Mouse (Mus musculus) mouse embryonic stem cell (cell line): ENCODE results near the gene Bri3.

Experiments used
- in situ Hi-C, 2 experiments: fragments of 300-500 bp; cut with MboI; formaldehyde crosslinking; loops; 1 replicate in 1 of 2; 3 replicates in 1 of 2; pipeline ENCODE4 v1.14.3; 2019 to 2020; ENCODE audit warnings: low sequenced_read_pairs in 2 of 2, low pct_unique_long_range_greater_than_20kb in 1 of 2, mixed read lengths in 1 of 2; ENCODE audit not compliant: unreplicated experiment in 1 of 2

The Bri3 gene

DNA sequence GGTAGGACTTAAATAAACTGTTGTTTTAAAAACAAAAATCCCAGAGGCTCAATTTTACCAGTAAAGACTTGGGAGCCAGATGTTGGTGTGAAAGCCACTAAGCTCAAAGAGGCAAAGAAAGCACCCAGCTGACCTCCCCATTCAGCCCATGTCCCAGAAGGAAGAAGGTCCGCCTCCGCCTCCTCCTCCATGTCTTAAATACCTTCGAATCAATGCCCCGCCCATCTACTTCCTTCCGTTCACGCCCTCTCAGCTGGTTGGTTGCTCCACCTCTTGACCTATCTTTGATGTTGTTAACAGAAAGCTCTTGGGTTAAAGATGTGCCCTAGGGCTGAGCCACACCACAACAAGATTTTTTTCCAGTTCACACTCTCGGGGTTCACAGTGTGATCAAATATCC lies 14.0 kb upstream of the Bri3 start:
- in situ Hi-C loops = loop anchor here in 1 of 2 experiments (10.0 to 25.0 kb wide), 2 partner anchors 155 to 507 kb away; no protein-coding TSS in a partner anchor

DNA sequence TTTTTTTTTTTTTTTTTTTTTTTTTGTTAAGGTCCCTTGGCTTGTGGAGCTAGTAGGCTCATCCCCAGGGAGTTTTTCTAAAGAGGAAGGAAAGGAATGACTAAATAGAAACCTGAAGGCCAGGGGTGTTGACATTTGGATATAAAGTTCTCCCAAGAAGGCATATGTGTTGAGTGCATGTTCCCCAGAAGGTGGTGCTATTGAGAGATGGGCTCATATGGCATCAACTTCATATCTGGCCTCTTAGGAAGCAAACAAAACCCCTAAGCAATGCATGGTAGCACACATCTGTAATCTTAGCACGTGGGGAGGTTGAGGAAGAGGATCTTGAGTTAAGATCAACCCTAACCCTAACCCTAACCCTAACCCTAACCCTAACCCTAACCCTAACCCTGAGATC lies 12.8 kb upstream of the Bri3 start:
- in situ Hi-C loops = loop anchor here in 1 of 2 experiments (10.0 to 25.0 kb wide), 2 partner anchors 153 to 506 kb away; no protein-coding TSS in a partner anchor

DNA sequence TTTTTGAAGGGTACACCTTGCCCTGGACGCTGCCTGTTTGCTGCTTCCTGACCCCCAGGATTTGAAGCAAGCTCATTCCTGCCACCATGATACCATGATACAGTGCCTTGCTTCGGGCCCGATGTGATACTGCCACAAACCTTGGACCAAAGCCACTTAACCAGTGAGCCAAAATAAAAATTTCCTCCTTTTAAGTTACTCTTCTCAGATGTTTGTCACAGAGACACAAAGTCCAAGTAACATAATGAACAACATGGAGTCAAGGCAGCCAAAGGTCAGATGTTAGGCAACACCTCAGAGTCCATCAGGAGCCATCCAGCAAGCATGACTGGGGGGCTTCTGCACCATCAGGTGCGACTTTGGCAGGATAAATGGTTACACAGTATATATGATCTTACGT lies 11.7 kb upstream of the Bri3 start:
- in situ Hi-C loops = loop anchor here in 1 of 2 experiments (10.0 to 25.0 kb wide), 2 partner anchors 152 to 505 kb away; no protein-coding TSS in a partner anchor

DNA sequence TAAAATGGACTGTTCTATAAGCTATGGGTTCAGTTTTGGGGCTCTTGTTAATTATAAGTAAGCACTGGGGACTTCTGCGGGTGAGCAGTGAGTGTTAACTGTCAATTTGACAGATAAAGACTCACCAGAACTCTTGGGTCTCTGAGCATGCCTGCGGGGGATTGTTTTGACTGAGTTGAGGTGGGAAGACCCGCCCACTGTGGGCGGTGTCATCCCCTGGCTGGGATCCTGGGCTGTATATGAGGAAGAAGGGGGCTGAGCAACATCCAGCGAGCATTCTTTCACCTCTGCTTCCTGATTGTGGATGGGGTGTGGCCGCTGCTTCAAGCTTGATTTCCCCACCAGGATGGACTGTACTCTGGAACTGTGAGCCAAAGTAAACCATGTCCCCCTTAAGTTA lies 10.0 kb upstream of the Bri3 start:
- in situ Hi-C loops = loop anchor here in 1 of 2 experiments (10.0 to 25.0 kb wide), 2 partner anchors 151 to 503 kb away; no protein-coding TSS in a partner anchor

DNA sequence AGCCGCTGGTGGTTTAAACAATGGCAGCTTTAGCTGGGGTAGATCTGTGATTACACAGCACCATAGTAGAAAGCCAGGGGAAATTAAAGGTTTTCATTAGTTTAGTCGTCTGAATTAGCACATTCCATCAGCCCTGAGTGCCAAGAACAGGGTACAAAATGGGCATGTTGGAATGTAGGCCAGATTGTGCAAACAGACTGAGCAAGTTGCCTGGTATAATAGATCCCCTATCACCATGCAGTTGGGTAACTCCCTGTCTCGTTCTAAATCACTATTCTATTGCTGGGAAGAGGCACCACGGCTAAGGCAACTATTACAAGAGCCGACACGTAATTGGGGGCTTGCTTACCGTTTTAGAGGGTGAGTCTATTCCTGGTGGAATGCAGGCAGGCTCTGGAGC lies 9.5 kb upstream of the Bri3 start:
- in situ Hi-C loops = loop anchor here in 1 of 2 experiments (10.0 to 25.0 kb wide), 2 partner anchors 150 to 503 kb away; no protein-coding TSS in a partner anchor

DNA sequence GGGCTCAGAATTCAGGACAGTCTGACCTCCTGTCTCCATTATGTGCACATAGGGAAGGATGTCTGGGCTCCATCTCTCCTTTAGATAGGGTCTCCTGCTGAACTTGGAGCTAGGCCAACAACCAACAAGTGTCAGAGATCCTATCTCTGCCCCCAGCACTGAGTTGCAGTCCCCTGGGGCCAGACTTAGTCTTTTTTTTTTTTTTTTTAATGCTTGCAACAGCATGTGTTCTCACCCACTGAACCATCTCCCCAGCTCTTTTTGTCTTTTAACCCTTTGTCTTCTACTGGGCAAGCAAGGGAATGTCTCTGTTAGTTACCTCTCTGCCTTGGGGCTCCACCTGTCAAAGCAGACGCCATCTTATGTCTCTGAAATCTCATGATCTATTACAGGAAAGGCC lies 5.3 kb upstream of the Bri3 start:
- in situ Hi-C loops = loop anchor here in 1 of 2 experiments (10.0 to 25.0 kb wide), 2 partner anchors 146 to 498 kb away; no protein-coding TSS in a partner anchor

DNA sequence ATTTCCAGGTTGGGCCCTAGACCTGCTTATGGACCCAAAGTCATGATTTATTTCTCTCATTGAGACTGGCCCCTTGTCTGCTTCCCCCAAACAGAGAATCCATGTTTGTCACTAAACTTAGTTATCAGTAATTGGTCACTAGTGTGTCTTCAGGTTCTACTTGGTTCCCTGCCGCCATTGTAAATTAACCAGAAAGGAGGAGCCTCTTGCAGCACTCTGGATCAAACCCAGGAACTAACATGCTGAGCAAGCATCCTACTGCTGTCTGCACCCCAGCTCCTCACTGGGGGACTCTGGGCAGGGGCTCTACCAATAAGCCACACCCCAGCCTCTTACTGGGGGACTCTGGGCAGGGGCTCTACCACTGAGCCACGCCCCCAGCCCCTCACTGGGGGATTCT lies 1.4 kb downstream of the Bri3 start:
- in situ Hi-C loops = loop anchor here in 1 of 2 experiments (25.0 kb wide), 1 partner anchor 492 kb away; no protein-coding TSS in a partner anchor

DNA sequence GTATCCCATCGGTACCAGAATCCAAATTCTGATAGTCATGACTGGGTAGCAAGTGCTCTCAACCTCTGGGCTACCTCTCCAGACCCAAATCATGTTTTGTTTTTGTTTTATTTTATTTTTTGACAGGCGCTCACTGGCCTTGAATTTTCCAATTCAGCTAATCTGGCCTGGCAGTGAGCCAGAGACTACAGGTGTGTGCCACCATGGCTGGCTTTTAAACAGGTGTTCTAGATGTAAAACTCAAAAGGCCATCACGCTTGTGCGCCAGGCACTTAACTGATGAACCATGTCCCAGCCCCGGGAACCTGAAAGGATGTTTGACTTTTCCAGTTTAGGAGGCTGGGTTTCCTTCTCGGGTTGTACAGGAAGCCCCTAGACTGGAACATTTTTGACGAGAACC lies 2.4 kb downstream of the Bri3 start:
- in situ Hi-C loops = loop anchor here in 1 of 2 experiments (25.0 kb wide), 1 partner anchor 491 kb away; no protein-coding TSS in a partner anchor

DNA sequence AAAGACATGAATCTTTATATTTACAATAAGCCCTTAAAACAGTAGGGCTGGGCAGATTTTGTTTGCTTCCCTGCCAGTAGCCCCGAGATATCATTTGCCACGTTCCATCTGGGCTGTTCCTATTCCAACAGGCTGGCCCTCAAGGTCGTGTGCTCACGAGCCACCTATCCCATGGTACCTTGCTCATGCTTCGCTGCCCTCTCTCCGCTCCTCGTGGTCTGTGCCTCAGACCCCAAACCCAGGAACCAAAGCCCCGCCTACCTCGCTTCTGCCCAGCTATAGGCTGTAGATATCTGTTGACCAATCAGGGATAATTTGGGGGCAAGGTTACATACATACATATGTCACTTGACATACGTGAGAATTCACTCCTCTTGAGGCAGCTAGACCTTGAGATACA lies 3.1 kb downstream of the Bri3 start:
- in situ Hi-C loops = loop anchor here in 1 of 2 experiments (25.0 kb wide), 1 partner anchor 490 kb away; no protein-coding TSS in a partner anchor

DNA sequence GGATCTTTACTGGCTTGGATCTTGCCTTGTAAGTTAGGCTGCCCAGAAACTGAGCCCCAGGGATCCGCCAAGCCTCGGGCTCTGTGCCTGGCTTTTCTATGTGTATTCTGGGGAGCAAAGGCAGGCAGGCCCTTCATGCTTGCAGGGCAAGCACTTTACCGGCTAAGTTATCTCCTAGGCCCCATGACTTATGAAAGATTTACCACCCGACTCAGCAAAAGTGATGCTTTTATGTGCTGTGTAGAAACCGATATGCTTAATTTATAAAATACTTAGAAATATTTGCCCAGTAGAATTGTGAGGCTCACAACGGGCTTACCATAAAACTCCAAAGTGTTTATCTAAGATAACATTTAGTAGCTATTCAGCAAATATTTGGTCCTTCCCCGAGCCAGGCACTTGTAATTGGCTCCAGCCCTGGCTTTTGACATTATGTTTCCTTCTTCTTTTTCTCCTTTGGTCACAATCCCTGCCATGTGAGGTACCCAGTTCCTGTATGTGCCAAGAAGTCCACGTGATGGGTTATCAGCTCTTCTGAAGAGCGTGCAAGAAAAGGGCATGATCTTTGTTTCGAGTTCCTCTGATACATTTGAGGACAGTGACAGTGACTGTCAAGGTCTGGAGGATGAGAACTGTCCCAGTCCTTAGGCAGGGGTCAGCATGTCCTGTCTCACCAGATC lies 3.8 kb downstream of the Bri3 start:
- in situ Hi-C loops = loop anchor here in 1 of 2 experiments (25.0 kb wide), 1 partner anchor 489 kb away; no protein-coding TSS in a partner anchor

DNA sequence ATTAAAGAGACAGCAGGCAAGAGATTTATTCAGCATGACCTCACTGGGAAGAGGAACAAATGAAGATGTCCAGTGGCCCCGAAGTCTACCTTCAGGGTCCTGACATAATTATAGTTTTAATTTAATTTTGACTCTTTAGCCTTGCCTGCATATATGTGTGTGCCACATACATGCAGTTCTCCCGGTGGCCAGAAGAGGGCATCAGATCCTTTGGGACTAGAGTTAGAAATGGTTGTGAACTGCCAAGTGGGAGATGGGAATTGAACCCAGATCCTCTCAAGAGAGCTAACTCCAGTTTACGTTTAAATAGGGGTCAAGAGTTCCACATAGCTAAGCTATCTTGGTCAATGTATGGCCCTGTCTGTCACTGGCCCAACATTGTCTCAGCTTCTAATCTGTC lies 5.6 kb downstream of the Bri3 start:
- in situ Hi-C loops = loop anchor here in 1 of 2 experiments (25.0 kb wide), 1 partner anchor 487 kb away; no protein-coding TSS in a partner anchor

DNA sequence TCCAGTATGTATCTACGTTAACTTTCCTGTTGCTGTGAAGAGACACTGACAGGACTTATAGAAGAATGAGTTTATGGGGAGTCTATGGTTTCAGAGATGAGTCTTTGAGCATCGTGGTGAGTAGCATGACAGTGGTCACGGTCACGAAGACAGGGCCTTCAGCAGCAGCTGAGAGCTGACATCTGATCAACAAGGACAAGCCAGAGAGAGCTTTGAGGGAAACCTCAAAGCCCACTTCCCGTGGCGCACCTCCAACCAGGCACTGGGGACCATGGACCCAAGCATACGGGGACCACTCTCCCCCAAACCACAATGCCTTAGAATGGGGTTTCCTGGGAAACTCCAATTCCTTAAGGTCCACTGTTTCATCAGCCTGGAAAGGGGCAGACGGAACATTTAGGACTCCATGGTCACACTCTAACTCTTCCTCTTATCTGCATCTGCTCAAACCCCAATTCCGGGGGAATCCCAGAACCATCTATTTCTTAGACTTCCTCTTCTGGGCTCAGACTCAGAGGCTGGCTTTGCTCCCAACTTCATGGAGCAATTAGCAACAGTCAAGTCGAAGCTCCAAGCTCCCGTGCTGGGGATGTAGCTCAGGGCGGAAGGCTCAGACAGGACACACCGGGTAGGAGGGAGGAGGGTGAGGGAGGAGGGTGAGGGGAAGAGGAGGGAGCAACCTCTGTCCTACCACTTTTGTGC lies 7.8 kb downstream of the Bri3 start:
- in situ Hi-C loops = no loop called here

DNA sequence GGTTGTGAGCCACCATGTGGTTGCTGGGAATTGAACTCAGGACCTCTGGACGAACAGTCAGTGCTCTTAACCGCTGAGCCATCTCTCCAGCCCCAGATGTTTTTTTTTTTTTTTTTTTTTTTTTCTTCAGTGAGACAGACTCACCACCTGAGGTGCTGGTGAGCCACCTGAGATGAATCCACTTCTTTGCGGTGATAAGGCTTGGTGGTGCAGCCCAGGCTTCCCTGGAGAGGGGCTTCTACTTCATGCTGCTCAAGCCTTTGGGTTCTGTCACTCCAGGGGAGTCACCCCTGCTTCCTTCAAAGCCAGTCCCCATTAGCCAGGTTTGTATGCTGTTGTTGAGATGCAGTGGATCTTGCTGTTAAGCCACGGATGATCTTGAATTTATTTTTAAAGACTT lies 9.0 kb downstream of the Bri3 start:
- in situ Hi-C loops = no loop called here

DNA sequence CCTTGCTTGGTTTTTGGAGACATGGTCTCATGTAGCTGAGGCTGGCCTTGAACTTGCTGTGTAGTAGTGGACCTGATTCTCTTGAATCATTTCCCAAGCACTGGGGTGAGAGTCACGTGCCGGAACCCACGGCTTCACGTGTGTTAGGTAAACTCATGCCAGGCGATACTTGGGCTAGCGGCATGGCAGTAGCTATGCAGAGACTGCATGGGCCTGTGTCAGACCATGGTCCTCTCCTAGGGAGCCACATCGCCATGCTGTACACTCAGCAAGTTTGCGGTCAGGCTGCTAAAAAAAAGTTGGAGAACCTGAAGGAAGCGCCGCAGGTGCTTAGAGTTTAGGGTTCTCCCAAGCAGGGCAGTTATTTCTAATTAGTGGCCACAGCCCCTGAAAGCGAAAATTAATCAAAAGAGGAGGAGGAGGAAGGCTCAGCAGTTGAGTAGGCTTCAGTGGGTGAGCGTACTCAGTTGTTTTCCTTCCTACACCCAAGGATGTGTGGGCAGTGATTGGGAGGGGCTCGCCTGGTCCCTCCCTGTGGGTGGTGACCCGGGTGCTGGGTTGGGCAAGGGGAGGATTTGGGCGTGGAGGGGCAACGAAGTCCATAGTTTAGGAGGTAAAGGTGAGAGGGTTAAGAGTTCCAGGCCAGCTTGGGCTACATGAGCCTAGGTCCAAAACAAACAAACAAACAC lies 10.0 kb downstream of the Bri3 start:
- in situ Hi-C loops = no loop called here

DNA sequence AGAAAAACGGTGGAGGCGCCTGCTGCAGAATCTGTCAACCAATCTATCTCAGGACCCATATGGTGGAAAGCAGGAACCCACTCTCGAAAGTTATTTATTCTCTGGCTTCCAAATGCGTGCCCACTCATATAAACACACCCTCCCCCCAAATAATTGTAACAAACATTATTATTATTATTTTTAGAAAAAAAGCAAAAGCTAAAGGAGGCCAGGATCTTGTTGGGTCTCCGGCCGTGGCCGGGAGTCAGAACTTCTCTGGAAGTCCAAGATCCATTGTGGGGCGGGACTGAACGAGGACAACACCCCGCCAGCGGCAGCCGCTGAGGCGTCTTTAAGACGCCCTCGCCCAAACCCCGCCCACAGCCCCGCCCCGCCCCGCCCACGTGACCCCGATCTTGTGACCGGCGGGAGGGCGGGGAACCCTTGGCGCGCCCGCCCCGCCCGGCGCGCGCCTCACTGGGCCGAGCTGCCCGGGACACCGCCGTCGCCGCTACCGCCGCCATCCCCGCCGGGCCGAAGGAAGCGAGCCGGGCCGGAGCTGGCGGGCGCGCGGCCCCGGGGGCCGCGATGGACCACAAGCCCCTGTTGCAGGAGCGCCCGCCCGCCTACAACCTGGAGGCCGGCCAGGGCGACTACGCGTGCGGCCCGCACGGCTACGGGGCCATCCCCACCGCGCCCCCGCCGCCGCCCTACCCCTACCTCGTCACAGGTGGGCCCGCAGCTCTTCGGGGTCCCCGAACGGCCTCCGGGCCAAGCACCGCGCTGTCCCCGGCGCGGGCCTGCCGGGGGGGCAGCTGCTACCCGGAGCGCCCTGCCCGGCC lies 10.8 kb downstream of the Bri3 start:
- in situ Hi-C loops = no loop called here

DNA sequence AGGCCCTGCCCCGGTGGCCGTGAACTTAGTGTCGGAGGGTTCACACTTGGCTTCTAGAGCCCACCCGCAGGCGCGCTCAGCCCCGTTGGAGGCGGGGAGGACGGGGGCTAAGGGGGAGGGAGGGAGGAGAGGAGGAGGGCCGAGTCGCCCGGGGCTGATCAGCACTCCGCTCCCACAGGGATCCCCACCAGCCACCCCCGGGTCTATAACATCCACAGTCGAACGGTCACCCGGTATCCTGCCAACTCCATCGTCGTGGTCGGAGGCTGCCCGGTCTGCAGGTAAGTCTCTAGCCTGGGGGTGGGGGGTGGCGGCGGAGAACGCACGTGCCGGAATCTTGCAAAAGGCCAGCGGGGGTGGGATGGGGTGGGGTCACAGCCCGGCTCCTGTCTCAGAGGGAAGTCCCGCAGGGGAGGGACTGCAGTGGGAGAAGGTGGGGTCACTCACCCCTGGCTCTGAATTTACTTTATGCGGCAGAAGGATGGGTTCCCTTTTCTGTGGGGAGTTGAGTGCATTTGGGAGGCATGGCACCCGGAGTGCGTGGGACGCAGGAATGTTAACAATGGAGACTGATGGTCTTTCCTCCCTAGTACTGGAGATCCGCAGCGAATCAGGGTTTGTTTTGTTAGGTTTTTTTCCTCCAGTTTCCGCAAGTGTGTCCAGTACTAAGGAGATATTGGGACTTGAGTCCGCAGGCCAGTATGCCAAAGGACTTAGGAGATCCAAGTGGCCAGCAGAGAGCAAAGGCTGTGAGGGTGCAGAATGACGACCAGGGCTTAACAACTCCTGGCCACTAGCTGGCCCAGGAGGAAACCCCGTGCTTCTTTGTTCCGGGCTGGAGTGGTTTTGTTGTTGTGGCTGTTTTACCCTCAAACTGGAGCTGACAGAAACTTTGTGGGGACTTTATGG lies 11.6 kb downstream of the Bri3 start:
- in situ Hi-C loops = no loop called here

DNA sequence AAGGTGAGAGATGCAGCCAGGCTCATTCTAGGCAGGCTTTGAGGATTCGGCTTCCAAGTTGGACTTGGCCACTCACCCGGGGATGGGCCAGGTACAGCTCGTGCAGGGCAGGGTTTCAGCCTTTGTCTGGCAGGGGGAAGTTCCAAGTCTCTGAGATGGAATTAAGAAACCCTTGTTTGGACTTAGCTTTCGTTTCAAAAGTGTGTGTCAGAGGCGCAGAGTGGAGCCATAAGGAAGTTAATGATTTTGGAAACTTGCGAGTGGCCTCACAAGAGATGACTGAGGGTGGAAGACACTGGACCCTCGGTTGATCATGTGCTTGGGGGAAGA lies 12.3 kb downstream of the Bri3 start:
- in situ Hi-C loops = no loop called here
